Mouse (Mus musculus): ENCODE measurements around the gene Aebp1. TPM values are rescaled to one million over a fixed set of nuclear protein-coding genes. Genes with fewer than 3 reads are reported as not detected.
A peak's percentile ranks its signal among the peaks of the same experiment; 100 is the strongest.

Gene Aebp1
- polyA plus RNA-seq, 1 experiment from 2014 or later = 34.7 TPM

- Histone ChIP-seq H3K9me3 (replicated peaks) (no peaks in the 10 kb centered on the region), H3K27me3 (replicated peaks) (no peaks in the 10 kb centered on the region), H3K9ac (no peak overlapping the region), H3K4me2 (no peak overlapping the region), H3K4me1 (replicated peaks) (peaks cover 16% of the 10 kb centered on the region), H3K36me3 (no peaks in the 10 kb centered on the region), H3K27ac (ENCODE audit: poor library complexity, severe bottlenecking) (no peak overlapping the region), H3K4me3 (no peak overlapping the region)
- no peak for ATAC-seq (ENCODE audit: insufficient number of reproducible peaks, low FRiP score)
- 83% methylated on average over 4 of the region's 4 CpGs for WGBS
Observed at GRCm38 (mm10) chr11:5919606-5920005, 57.9 kb downstream of the Aebp1 start.

GRCm38 (mm10) chr11:5920323-5920960 lies 58.7 kb downstream of the Aebp1 start:
- Histone ChIP-seq H3K4me3 (no peak overlapping the region), H3K27me3 (replicated peaks) (no peaks in the 10 kb centered on the region), H3K4me2 (0 out of 2 replicates have a peak overlapping the region, but pooled peaks have one; percentile 27), H3K36me3 (no peaks in the 10 kb centered on the region), H3K27ac (ENCODE audit: poor library complexity, severe bottlenecking) (no peak overlapping the region), H3K4me1 (replicated peaks) (peaks cover 16% of the 10 kb centered on the region), H3K9me3 (replicated peaks) (no peaks in the 10 kb centered on the region), H3K9ac (no peak overlapping the region)
- WGBS = 34% methylated on average over 17 of the region's 17 CpGs
- peak; percentile 51 for ATAC-seq (ENCODE audit: insufficient number of reproducible peaks, low FRiP score)

Other genes with a start within 250 kb of the Aebp1 start
- gene Mrps24, start 146.3 kb upstream of the Aebp1 start, polyA plus RNA-seq (2016; fragmentation: Nextera tagmentation; extraction: Ambion mirVana) = 167 and 171 TPM in 2 replicates
- gene Urgcp, start 99.6 kb upstream of the Aebp1 start, polyA plus RNA-seq (2016; fragmentation: Nextera tagmentation; extraction: Ambion mirVana) = 32.2 and 33.8 TPM in 2 replicates
- 87.0 and 88.0 TPM in 2 replicates for gene Dbnl, start 73.5 kb upstream of the Aebp1 start, polyA plus RNA-seq (2016; fragmentation: Nextera tagmentation; extraction: Ambion mirVana)
- gene Pgam2, start 58.2 kb upstream of the Aebp1 start, polyA plus RNA-seq (2016; fragmentation: Nextera tagmentation; extraction: Ambion mirVana) = 738 and 761 TPM in 2 replicates
- gene Polm, start 23.9 kb upstream of the Aebp1 start, polyA plus RNA-seq (2016; fragmentation: Nextera tagmentation; extraction: Ambion mirVana) = 8.4 and 9.0 TPM in 2 replicates
- 102 and 106 TPM in 2 replicates for gene Pold2, start 16.3 kb downstream of the Aebp1 start, polyA plus RNA-seq (2016; fragmentation: Nextera tagmentation; extraction: Ambion mirVana)
- 5,530 and 5,941 TPM in 2 replicates for gene Myl7, start 36.8 kb downstream of the Aebp1 start, polyA plus RNA-seq (2016; fragmentation: Nextera tagmentation; extraction: Ambion mirVana)
- 2.2 and 2.8 TPM in 2 replicates for gene Gck, start 88.1 kb downstream of the Aebp1 start, polyA plus RNA-seq (2016; fragmentation: Nextera tagmentation; extraction: Ambion mirVana)
- 41.6 and 42.0 TPM in 2 replicates for gene Ykt6, start 93.7 kb downstream of the Aebp1 start, polyA plus RNA-seq (2016; fragmentation: Nextera tagmentation; extraction: Ambion mirVana)
- gene Camk2b, start 204.4 kb downstream of the Aebp1 start, polyA plus RNA-seq (2016; fragmentation: Nextera tagmentation; extraction: Ambion mirVana) = 2.2 and 2.5 TPM in 2 replicates